8 mouse cellular contexts compared by ENCODE assay signal in genomic region chr9:46067691-46068090, GRCm38 (mm10). TPM values are rescaled to one million over a fixed set of nuclear protein-coding genes. Genes with fewer than 3 reads are reported as not detected.
DNase-seq lines count a peak whose midpoint lies in the region; ATAC-seq lines count a peak whose summit lies in the region.

No protein-coding gene starts in this region.

- peaks cover 20% of the 10 kb centered on the region for H3K4me1 ChIP-seq in kidney, embryonic 16.5 days (ENCODE audit: insufficient read depth, low read length)
- H3K4me1 ChIP-seq in liver, embryonic 15.5 days (replicated peaks): peaks cover 42% of the 10 kb centered on the region
- peaks cover 16% of the 10 kb centered on the region for H3K4me1 ChIP-seq in forebrain, embryonic 15.5 days

- no peaks in the 10 kb centered on the region for H3K27me3 ChIP-seq in kidney, embryonic 16.5 days (ENCODE audit: insufficient read depth, low read length)
- H3K27me3 ChIP-seq in liver, embryonic 15.5 days: no peaks in the 10 kb centered on the region
- no peaks in the 10 kb centered on the region for H3K27me3 ChIP-seq in splenic B cell, adult 2 months (ENCODE audit: control insufficient read depth, insufficient read depth, low read length, poor library complexity, severe bottlenecking)
- H3K27me3 ChIP-seq in forebrain, embryonic 15.5 days: no peaks in the 10 kb centered on the region

- no peaks in the 10 kb centered on the region for H3K9me3 ChIP-seq in kidney, embryonic 16.5 days (ENCODE audit: low read length)
- no peaks in the 10 kb centered on the region for H3K9me3 ChIP-seq in liver, embryonic 15.5 days (replicated peaks)
- H3K9me3 ChIP-seq in forebrain, embryonic 15.5 days: no peaks in the 10 kb centered on the region

- 35% methylated on average over 7 of the region's 7 CpGs for WGBS in kidney, embryonic 16.5 days
- WGBS in liver, embryonic 15.5 days (ENCODE audit: insufficient replicate concordance): 13% methylated on average over 7 of the region's 7 CpGs
- WGBS in forebrain, embryonic 15.5 days: 87% methylated on average over 7 of the region's 7 CpGs

- H3K36me3 ChIP-seq in kidney, embryonic 16.5 days (ENCODE audit: insufficient read depth, low read length): no peaks in the 10 kb centered on the region
- no peaks in the 10 kb centered on the region for H3K36me3 ChIP-seq in liver, embryonic 15.5 days (replicated peaks)
- no peaks in the 10 kb centered on the region for H3K36me3 ChIP-seq in splenic B cell, adult 2 months (ENCODE audit: control insufficient read depth, insufficient read depth, low read length, poor library complexity, severe bottlenecking)
- H3K36me3 ChIP-seq in forebrain, embryonic 15.5 days: no peaks in the 10 kb centered on the region

- H3K4me2 ChIP-seq in kidney, embryonic 16.5 days (replicated peaks; ENCODE audit: low read depth, low read length): no peak overlapping the region
- peak overlapping the region; percentile 14; the same call in 1 of the 2 replicates for H3K4me2 ChIP-seq in liver, embryonic 15.5 days
- no peak overlapping the region for H3K4me2 ChIP-seq in forebrain, embryonic 15.5 days (replicated peaks)

- no peak overlapping the region for H3K27ac ChIP-seq in kidney, embryonic 16.5 days (ENCODE audit: low read length)
- 0 out of 2 replicates have a peak overlapping the region, but pooled peaks have one; percentile 43 for H3K27ac ChIP-seq in liver, embryonic 15.5 days (replicated peaks)
- H3K27ac ChIP-seq in forebrain, embryonic 15.5 days (replicated peaks): no peak overlapping the region

- H3K4me3 ChIP-seq in kidney, embryonic 16.5 days (ENCODE audit: low read length): no peak overlapping the region
- no peak overlapping the region for H3K4me3 ChIP-seq in liver, embryonic 15.5 days (replicated peaks)
- no peak overlapping the region for H3K4me3 ChIP-seq in forebrain, embryonic 15.5 days

- ATAC-seq in kidney, embryonic 16.5 days (ENCODE audit: low FRiP score, low TSS enrichment): peak; percentile 67; the same call in 1 of the 2 replicates
- ATAC-seq in erythroid progenitor cell, adult 5-6 weeks (replicated peaks; ENCODE audit: low FRiP score, poor library complexity, severe bottlenecking): 0 out of 2 replicates have a peak, but pooled peaks have one; percentile 41
- ATAC-seq in liver, embryonic 15.5 days (ENCODE audit: insufficient read depth): peak; percentile 75
- no peak for ATAC-seq in forebrain, embryonic 15.5 days (replicated peaks)

- DNase-seq in kidney, postnatal 25 days: no peak
- peak; percentile 15 for DNase-seq in splenic B cell, adult 2 months (ENCODE audit: low read depth, low spot score)
- DNase-seq in right cerebral cortex, adult 2 months (ENCODE audit: low spot score in 2 of 2): no peak
- DNase-seq in cerebellum, adult 8-10 months: no peak

- no peak overlapping the region for H3K9ac ChIP-seq in kidney, embryonic 16.5 days (replicated peaks; ENCODE audit: low read length)
- H3K9ac ChIP-seq in liver, embryonic 15.5 days: no peak overlapping the region
- no peak overlapping the region for H3K9ac ChIP-seq in forebrain, embryonic 15.5 days (replicated peaks)

RNA-seq across cellular contexts. Expression of gene Sik3, which starts 55.1 kb away (rescaled TPM):
- 5.2 and 5.6 TPM in 2 replicates for polyA plus RNA-seq in kidney, embryonic 16.5 days (2015; fragmentation: Nextera tagmentation; extraction: Ambion mirVana)
- total RNA-seq in erythroid progenitor cell, adult 5-6 weeks (2015; ENCODE audit: low replicate concordance): 4.6 and 6.5 TPM in 2 replicates
- total RNA-seq in erythroid progenitor cell, adult 5-6 weeks (2017; ENCODE audit: low replicate concordance): 1.4 and 11.6 TPM in 2 replicates
- polyA plus RNA-seq in liver, embryonic 15.5 days (2015; fragmentation: Nextera tagmentation; extraction: Ambion mirVana): 3.2 and 3.4 TPM in 2 replicates
- polyA plus RNA-seq in forebrain, embryonic 15.5 days (2015; fragmentation: Nextera tagmentation; extraction: Ambion mirVana): 7.8 and 9.2 TPM in 2 replicates

RNA-seq across cellular contexts. Expression of gene Pafah1b2, which starts 55.2 kb away (rescaled TPM):
- polyA plus RNA-seq in kidney, embryonic 16.5 days (2015; fragmentation: Nextera tagmentation; extraction: Ambion mirVana): 166 and 173 TPM in 2 replicates
- total RNA-seq in erythroid progenitor cell, adult 5-6 weeks (2015; ENCODE audit: low replicate concordance): 29.3 and 31.4 TPM in 2 replicates
- total RNA-seq in erythroid progenitor cell, adult 5-6 weeks (2017; ENCODE audit: low replicate concordance): 52.9 and 68.6 TPM in 2 replicates
- 61.2 and 65.7 TPM in 2 replicates for polyA plus RNA-seq in liver, embryonic 15.5 days (2015; fragmentation: Nextera tagmentation; extraction: Ambion mirVana)
- polyA plus RNA-seq in forebrain, embryonic 15.5 days (2015; fragmentation: Nextera tagmentation; extraction: Ambion mirVana): 284 and 289 TPM in 2 replicates
